Mouse (Mus musculus) C2C12 (cell line): ENCODE measurements at regions not wholly inside any gene's neighbourhood (a gene's known extent, or its start where the extent isn't known, plus 50 kb on each side); places are given as distances from the start of the nearest gene placed in this dataset.

Experiments
- H3K27me3 ChIP-seq: one replicate; pipeline ENCODE4 v1.6.1; 2011; ENCODE audit not compliant: control insufficient read depth, insufficient read depth, insufficient read length
- H3K36me3 ChIP-seq: one replicate; pipeline ENCODE4 v1.6.1; 2011; ENCODE audit not compliant: control insufficient read depth, insufficient read depth
- H3K4me3 ChIP-seq: one replicate; pipeline ENCODE4 v1.5.1; 2011; ENCODE audit warnings: mild to moderate bottlenecking, control low read depth; ENCODE audit not compliant: poor library complexity, insufficient read depth, severe bottlenecking
- H3K79me2 ChIP-seq: one replicate; pipeline ENCODE4 v1.6.1; 2011; ENCODE audit not compliant: control insufficient read depth, insufficient read depth
- H3K79me3 ChIP-seq: one replicate; pipeline ENCODE4 v1.6.1; 2011; ENCODE audit warnings: low read depth, control low read depth
- H3ac ChIP-seq: one replicate; pipeline ENCODE3; 2011; ENCODE audit warnings: low read depth; ENCODE audit not compliant: control insufficient read depth, insufficient read length
- MAX ChIP-seq: IDR thresholded peaks from one replicate; pipeline ENCODE4 v1.6.1; 2011; ENCODE audit warnings: mild to moderate bottlenecking, control low read depth
- MYOD1 ChIP-seq: IDR thresholded peaks from one replicate; pipeline ENCODE4 v1.6.1; 2011; ENCODE audit warnings: low read depth; ENCODE audit not compliant: control insufficient read depth, insufficient read length
- MYOG ChIP-seq: IDR thresholded peaks from one replicate; pipeline ENCODE4 v1.6.1; 2011; ENCODE audit not compliant: control insufficient read depth, insufficient read length; ENCODE audit errors: extremely low read depth

GRCm38 (mm10) chr8:41472992-41473699 is 56.3 kb upstream of the Frg1 start:
- Histone ChIP-seq H3ac (no peak overlapping the region), H3K4me3 (no peak overlapping the region), H3K79me3 (no peaks in the 10 kb centered on the region), H3K27me3 (no peaks in the 10 kb centered on the region), H3K79me2 (no peaks in the 10 kb centered on the region), H3K36me3 (no peaks in the 10 kb centered on the region)
- TF ChIP-seq MYOG (no peak), MYOD1 (no peak)

- Histone ChIP-seq H3K4me3 (no peak overlapping the region), H3K27me3 (no peaks in the 10 kb centered on the region), H3K79me3 (no peaks in the 10 kb centered on the region), H3K79me2 (no peaks in the 10 kb centered on the region), H3K36me3 (no peaks in the 10 kb centered on the region), H3ac (no peak overlapping the region)
- TF ChIP-seq MAX: no peak
Observed at GRCm38 (mm10) chr8:41472233-41472632, 55.4 kb upstream of the Frg1 start.
